Mouse (Mus musculus) 416B (cell line): ENCODE measurements around the gene Casq2.
A peak's percentile ranks its signal among the peaks of the same experiment; 100 is the strongest.

Experiments
- DNase-seq: peaks from one replicate; pipeline ENCODE4 v3.0.0; 2011; ENCODE audit warnings: low read depth

Casq2 gene

DNA sequence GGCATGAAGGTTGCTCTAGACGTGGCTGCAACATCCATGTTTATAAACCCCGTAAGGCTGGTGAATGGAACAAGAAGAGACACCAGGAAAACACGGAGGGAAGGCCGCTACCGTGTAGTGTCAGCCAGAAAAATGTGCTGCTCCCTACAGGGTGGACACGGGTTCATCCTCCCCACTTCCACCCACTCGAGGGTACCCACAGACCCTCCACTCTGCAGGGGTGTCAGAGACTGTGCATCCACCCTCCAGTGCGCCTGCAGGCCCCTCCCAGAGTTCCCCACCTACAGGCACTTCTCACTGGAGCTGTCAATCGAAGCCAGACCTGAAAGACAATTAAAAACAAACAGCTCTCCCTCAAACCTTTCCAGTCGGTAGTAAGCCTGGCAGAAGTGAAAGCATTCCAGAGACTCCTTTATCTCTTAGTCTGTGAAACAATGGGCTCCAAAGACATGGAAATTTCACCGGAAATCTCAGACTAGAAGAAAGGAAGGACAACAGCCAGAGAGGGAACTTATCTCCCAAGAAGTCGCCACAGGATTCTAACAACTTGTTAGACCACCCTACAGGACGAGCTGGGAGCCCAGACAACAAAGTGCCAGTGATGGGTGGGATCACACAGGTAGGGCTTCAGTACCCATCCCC, 2.5 kb upstream of the Casq2 start:
- no peak for DNase-seq

DNA sequence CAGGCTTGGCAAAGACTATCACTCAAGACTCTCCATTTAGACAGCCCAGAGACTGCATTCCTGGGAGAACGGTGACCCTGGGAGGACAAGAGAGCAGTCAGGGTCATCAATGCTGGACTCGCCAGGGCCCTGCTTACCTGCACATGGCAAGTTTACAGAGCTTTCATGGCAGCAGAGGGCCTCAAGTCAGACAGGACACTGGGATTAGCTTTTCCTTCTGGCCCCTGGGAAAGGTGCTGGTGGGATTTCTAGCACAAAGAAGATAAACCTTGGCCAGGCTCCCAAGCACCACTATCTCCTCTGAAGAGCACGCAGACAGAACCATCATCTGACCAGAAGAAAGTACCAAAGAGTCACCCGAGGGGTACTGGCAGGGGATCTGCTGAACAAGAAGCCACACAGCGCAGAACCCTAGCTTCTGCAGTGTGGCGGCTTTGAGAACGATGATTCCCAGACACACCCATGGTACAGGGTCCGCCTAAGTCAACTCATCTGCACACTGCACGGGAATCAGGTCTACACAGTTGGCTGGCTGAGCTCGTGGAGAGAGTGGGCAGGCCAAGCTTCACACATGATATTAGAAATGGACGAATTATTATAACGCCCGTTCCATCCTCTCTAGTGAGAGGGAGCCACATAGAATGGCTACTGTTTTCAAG, 1.3 kb upstream of the Casq2 start:
- no peak for DNase-seq

DNA sequence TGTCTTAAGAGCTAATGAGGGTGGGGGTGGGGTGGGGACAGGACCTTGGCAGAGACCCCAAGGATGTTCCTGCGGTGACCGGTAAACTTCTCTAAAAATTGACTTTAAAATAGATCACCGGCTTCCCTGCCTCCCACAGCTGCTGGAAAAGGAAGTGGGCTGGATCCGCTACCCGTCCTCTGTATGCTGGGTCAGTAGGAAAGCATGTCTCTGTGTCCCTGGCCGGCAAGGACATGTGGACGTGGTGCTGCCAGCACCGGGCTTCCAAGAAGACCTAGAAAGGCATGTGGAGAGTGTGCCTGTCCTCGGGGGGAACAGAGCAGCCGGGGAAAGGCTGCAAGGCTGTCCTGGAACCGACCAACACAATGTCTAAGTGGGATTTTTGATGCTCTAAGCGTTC, 496 bp upstream of the Casq2 start:
- no peak for DNase-seq

DNA sequence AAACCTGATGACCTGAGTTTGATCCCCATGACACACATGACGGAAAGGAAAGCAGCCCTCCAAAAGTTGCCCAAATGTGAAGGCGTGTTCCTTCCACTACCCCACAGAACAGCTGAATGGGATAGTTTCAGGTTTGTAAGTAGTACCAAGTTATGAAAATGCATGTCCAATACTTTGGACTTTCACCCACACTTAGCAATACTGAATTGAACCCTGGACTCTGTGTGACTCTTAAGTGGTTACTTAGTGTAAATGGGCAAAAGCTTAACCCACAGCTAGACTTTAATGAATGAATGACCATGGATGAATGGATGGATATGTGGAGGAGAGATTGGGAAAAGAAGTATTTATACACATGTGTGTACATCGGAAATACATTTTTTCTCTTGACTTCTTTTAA, 8.6 kb downstream of the Casq2 start:
- DNase-seq = no peak

DNA sequence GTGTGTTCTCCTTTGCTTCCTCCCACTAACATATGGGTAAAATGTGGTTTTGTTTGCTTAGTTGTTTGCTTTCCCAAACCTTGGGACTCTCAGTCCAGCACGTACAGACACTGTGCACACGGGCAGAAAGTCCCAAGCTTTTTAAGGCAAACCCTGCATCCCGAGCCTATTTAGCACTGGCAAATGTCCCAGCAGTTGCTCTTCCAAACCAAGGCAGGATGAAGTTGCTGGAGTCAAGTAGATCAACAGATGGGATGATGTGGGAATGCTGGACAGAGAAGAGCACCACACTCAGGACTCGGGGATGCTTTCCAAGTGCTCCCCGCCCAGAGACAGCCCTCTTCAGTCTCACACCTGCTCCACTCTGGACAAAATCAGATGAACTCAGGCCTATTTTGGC, 9.2 kb downstream of the Casq2 start:
- no peak for DNase-seq

DNA sequence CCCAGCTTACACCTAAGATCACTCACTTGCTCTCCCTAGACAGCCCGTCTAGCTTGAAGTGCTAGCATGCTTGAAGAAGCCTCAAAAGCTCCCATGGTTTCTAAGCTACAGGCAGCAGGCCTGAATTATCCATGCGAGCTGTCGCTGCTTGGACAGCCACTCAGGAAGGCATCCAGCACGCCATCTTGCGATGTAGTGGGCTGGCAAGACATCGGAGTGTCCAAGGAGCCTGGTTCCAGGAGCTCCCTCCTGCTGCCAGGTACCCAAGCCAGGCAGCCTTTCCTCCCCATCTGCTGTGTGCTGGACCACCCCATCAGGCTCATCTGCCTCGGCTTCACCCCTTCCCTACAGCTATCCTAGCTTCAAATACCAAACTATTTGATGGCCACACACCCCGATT, 10.2 kb downstream of the Casq2 start:
- no peak for DNase-seq

DNA sequence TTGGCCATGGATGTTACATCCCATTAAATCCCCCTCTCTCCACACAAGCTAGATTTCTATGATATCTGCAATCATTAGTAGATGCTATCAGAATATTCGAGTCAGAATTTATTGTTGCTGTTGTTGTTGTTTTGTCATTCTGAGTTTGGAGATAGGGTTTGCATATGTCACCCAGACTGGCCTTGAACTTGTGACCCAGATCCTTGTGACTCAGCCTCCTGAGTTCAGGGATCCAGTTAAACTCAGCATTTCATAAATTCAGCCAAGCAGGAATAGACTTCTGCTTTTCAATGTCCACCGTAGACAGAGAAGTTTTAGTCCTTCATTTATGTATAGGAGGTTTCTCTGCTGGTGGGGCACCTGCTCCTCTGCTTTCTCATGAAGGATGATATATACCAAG, 10.8 kb downstream of the Casq2 start:
- DNase-seq = no peak

DNA sequence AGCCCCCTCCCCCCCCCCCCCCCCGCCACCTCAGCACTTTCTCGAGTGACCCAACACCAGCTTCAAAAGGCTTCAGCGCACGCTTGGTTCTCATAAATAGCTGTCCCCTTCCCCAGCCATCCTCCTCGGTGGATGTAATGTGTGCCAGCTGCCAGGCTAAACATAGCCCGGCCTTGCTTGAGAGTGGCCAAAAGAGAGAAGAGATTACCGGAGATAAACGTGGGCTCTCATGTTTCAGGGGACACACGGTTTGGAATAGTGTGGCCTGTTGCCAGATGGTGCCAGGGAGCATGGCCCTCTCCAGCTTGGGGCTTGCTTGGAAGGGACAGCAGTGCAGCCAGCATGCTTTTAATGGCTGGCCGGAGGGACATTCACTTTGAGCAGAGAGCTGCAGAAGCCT, 13.0 kb downstream of the Casq2 start:
- DNase-seq = no peak

DNA sequence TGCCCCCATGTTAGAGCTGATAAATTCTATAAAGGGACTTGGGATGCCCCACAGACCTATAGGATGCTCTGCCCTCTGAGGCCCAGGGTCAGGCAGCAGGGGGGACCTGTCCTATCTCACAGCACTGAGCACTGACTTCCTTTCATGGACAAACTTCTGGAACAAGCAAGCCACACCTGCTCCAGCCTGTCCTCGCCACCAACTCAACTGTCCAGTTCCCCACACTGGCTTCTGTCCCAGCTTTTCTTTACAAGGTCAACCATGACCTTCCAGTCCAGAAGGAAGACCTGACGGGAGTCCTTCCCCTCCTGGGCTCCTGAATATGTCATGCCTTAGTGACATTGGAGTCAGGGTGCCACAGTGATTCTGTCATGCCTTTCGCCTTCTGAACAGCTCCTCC, 13.6 kb downstream of the Casq2 start:
- no peak for DNase-seq

DNA sequence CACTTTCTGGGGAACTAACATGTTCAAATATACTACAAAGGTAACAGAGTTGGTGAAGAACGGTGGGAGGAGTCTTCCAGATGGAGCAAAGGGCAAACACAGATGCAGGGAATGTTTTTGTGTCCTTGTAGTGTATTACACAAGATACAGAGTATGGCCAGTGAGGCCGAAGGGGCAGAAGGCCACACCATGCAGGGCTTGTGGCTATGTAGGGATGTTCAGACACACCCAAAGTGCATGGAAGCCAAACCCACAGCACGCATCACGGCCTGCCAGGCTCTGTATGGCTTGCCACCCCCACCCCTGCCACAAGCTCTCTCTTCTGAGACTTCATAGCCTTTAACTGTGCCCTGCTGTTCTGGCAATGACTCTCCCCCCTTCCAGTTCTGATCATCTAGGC, 15.2 kb downstream of the Casq2 start:
- DNase-seq = no peak

DNA sequence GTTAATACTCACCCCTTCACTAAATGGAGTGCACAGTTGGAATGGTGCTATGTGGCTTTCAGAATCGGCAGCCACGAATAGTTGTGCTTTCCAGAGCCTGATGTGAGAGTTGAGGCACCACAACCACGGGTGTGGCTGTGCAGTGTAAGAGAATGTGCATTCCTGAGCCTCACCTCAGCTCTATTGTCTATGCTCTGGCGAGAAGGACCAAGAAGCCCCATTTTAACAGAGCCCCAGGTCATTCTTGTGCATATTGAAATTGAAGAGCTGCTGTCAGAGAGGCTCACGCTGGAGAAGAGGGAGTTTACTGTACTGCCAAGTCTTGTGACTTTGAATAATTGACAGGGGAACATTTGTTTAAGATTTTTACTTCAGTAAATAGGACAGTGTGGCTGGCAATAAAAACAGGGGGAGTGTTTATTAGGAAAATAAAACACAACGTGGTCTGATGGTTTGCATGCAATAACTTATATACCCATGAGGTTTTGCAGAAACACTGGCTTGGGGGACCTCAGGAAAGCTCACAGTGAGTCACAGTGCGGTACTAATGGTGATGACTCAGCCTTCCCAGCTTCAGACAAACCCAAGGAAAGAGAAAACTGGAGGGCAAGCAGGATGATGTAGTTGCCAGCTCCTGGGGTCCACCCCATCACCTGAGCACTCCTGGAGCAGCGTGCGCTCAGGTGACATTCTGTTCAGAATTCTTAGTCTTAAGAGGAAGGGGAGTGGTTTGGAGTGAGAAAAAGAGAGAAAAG, 17.8 kb downstream of the Casq2 start:
- DNase-seq = peak; percentile 20

DNA sequence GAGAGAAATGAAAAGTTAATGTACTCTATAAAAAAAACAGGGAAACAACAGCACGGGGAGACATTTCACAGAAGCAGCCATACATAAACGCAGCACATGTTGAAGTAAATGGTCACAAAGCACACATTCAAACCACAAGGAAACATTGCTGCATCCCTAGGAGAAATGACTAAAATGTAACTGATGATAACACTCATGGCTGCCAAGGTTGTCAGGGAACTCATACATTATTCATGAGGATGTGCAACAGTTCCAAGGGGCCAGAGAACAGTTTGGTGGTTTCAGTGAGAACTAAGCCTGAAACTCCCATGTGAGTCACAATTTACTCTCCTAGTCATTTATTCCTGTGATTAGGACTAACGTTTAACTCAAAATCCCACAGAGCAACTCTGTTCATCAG, 22.0 kb downstream of the Casq2 start:
- no peak for DNase-seq

DNA sequence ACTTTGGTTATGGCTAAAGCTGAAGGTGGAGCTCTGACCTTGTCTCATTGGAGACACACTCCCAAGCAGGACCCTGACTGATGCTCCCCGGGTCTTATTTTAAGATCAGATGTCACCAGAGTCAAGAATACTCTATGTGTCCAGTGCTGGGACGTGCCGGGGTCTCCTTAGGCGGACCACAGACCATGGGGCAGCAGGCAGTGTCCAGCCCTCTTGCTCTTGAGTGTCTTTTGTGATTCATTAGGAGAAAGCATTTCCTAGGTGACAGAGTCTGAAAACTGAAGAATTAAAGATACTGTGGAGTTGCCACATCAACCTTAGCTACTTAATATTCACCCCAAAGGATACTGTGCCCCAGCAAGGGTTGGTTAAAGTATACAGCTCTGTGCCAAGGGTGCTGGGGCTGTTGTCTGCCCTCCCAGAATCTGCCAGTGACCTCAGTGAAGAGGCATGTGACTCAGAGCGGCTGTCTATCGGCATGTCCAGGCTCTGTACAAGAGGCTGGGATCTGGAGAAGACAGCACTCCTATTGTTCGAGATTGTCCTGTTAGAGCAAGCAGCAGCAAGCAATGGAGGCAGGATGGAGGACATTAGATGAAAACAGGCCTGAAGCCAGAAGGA, 25.9 kb downstream of the Casq2 start:
- no peak for DNase-seq

DNA sequence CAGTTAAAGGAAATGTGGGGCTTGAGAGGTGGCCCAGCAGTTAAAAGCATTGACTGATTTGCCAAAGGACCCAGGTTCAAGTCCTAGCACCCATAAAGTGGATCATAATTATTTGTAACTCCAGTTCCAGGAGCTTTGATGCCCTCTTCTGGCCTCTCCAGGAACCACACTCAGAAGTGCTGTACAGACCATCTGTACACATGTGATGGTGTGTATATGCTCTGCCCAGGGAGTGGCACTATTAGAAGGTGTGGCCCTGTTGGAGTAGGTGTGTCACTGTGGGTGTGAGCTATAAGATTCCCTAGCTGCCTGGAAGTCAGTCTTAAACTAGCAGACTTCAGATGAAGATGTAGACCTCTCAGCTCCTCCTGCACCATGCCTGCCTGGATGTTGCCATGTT, 34.7 kb downstream of the Casq2 start:
- no peak for DNase-seq

DNA sequence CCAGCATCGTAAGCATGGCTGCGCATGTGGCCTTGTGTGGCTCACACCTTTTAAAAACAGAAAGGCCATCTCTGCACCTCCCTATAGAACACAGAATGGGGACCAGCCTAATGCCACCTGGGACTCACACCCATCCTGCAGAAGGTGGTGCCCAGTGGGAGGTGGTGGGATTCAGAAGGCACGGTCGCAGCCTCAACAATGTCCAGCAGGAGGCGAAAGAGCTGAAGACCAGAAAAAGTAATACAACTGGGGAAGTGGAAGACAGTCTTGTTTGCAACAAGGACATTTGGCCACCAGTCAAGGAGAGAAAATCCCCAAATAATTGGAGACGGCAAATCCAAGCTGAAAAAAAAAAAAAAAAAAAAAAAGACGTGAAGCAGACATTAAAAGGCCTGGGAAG, 35.8 kb downstream of the Casq2 start:
- DNase-seq = no peak

DNA sequence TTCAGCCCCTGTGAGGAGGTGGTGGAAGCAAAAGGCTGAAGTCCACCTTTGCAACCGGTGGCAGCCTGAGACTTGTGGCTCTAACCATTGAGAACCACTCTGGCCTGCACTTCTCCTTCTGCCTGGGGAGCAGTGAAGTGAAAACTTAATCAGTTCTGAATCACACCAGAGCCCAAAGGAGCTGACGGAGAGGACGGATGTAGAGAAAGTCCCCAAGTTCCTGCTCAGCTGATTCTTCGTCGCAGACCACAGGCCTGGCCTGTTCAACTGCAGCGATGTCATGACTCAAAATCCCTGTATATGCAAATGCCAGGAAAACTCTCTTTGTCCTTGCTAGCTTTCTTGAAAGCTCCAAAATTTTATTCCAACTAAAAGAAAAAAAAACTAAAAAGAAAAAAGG, 37.4 kb downstream of the Casq2 start:
- DNase-seq = no peak

DNA sequence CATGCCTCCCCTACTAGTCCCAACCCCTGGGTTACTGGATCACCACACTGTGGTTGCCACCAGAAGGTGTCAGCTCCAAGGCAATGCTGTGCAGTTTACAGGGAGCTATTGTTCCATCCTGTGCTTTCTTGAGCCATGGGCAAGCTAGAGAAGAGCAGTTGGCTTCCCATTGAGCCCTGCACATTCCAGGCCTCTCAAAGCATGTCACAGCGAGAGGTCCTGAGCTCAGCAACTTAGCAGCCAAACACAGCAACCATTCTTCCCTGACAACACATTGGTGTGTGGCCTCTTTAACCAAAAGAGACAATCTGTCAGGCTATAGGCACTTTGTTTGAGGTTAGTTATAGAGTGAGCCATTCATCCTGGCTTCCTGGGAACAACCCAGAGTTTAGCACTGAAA, 39.3 kb downstream of the Casq2 start:
- no peak for DNase-seq

DNA sequence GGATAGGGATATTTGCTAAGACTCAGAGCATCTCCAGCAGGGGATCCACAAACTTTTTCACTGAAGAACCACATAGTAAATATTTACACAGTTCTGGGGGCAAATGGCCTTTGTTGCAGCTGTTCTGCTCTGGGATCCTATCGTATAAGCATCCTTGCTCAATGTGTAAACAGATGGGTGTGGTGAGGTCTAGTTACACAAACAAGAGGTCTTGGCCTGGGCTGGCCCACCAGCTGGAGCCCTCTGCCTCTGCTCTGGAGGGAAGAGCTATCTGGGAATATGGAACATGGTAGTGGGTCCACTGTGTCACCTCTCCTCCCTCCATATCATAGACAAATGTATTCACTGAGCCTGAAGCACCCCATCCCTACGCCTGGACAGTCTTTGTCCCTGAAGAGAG, 40.9 kb downstream of the Casq2 start:
- DNase-seq = no peak

DNA sequence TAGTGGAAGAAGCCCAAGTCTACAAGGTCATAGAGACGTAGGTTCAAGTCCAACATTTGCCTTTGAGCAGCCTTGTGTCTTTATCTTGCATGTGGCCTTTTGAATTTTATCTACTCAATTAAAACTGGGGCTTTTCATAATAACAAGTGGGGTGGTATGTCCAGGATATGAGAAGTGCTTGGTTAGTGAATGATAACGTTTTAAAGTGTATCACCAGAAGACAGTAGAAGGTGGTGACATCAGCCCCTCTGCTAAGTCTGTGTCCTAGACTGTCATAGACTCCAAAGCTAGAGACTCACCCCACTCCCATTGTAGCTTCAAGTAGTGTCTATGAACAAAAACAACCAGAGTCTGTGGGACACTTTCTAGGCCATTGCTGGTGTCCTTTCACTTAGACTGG, 42.0 kb downstream of the Casq2 start:
- no peak for DNase-seq

DNA sequence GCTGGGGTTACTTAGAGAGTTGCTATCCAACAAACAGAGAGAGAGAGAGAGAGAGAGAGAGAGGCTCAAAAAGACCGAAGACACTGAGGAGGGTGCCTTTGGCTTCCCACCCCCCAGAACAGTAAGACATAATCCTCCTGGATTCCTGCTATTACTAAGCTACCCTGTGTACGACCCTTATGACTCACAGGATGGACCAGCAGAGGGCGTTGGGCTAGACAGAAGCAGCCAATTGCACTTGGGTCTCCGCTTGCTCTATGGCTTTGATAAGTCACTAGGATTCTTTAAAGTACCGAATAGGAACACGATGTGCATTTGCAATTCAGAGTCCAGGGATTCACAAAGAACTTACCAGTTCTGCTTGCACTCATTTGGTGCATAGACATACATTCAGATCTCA, 44.3 kb downstream of the Casq2 start:
- DNase-seq = no peak

DNA sequence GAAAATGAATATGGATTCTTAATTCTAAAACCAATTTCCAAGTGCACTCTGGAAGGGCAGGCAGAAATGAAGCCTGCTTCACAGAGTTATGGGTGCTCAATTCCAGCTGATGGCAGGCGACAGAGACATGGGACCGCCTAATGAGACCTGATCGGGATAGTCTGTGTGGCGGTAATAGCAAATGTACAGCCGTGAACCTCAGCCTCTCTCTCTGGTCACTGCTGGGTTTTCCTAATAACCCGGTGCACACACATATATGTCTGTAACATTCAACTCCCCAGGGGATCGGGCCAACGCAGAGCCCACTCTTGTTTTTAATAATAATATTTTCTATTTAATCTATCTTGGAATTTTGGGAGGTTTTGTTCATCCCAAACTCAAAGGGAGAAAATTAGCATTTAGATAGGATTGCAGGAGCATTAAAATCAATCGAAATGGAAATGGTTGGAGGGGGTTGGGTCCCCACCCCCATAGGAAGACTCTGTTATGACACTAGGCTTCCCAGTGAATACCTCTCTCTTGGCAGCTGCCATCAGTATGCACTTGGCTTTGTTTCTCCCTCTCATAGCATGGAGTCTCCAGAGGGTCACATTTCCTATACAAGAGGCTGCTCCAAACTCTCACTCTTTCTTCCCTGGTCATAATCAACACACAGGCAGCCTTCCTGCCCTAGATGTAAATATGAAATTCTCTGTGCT, 45.6 kb downstream of the Casq2 start:
- DNase-seq = no peak

DNA sequence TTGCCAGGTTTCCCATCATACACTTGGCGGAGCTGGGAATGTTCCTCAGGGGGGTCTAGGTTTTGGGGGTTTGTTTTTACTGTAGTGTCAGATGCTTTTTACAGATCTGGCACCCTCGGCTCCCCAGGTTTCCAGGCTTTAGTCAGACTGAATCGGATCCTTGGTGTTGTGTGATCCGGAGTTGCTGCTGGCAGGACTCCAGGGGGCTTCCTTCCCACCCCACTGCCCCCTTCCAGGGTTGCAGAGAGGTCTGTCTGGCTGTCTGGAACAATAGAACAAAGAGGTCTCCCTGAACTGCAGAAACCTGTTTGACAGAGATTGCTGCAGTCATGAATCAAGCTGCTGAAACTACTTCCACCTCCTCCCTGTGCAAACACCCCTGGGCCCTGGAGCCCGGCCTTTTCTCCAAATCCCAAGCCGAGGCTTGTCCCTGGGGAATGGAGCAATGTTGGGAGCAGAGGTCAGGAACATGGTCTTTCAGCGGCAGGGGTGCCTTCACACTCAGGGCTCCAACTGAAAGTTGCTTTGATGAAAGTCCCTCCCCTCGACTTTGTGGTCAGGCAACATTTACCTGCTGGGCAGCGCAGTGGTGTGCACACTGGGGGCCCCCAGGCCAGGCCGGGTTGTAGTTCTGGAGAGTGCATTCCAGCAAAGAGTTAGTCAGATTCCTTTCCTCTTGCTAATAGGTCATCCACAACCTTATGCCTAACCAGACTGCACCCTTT, 49.3 kb downstream of the Casq2 start:
- DNase-seq = no peak
